Mouse (Mus musculus) ES-E14 (cell line): ENCODE measurements around the gene Lrfn2. TPM values are rescaled to one million over a fixed set of nuclear protein-coding genes. Genes with fewer than 3 reads are reported as not detected.

ENCODE experiments used
- DNase-seq: peaks from one replicate; pipeline ENCODE4 v3.0.0-alpha.2; 2013; ENCODE audit warnings: low read depth, low spot score
- H3K27ac ChIP-seq: 2 replicates; pipeline ENCODE4 v1.5.1; 2012; ENCODE audit warnings: low read depth, mild to moderate bottlenecking, low read length, moderate library complexity, mixed read lengths; ENCODE audit not compliant: poor library complexity, insufficient read depth, severe bottlenecking
- H3K36me3 ChIP-seq: 2 replicates; pipeline ENCODE4 v1.6.1; 2012; ENCODE audit warnings: mild to moderate bottlenecking, low read length, moderate library complexity, mixed read lengths; ENCODE audit not compliant: control insufficient read depth, poor library complexity, insufficient read depth, severe bottlenecking
- H3K4me1 ChIP-seq, 2 experiments: fragments of 150-350 bp in 1 of 2; sonication (generic) in 1 of 2; 2 replicates each; pipeline ENCODE4 v1.6.1; 2012; ENCODE audit warnings: low read length in 2 of 2, mild to moderate bottlenecking in 1 of 2, mixed read lengths in 1 of 2; ENCODE audit not compliant: control insufficient read depth in 2 of 2, insufficient read depth in 2 of 2, poor library complexity in 1 of 2
- H3K4me3 ChIP-seq, 2 experiments: fragments of 150-350 bp in 1 of 2; sonication (generic) in 1 of 2; 2 replicates each; pipeline ENCODE4 v1.5.1; 2012; ENCODE audit warnings: low read length in 2 of 2, low read depth in 1 of 2, mild to moderate bottlenecking in 1 of 2, mixed read lengths in 1 of 2; ENCODE audit not compliant: insufficient read depth in 1 of 2, poor library complexity in 1 of 2, severe bottlenecking in 1 of 2
- H3K9ac ChIP-seq: 2 replicates; pipeline ENCODE4 v1.6.1; 2012; ENCODE audit warnings: low read depth, mild to moderate bottlenecking, low read length, mixed read lengths; ENCODE audit not compliant: poor library complexity, insufficient read depth, severe bottlenecking
- H3K9me3 ChIP-seq: fragments of 150-350 bp; sonication (generic); 2 replicates; pipeline ENCODE4 v1.6.1; 2012; ENCODE audit warnings: low read depth, mild to moderate bottlenecking, low read length; ENCODE audit not compliant: control insufficient read depth, insufficient read depth
- CHD2 ChIP-seq: IDR thresholded peaks from 2 replicates; pipeline ENCODE4 v1.6.1; 2014; ENCODE audit warnings: mild to moderate bottlenecking, low read depth, low read length, inconsistent platforms
- HCFC1 ChIP-seq: IDR thresholded peaks from 2 replicates; pipeline ENCODE4 v1.6.1; 2012; ENCODE audit warnings: low read length, inconsistent platforms, borderline replicate concordance; ENCODE audit not compliant: insufficient read depth
- MAFK ChIP-seq: IDR thresholded peaks from 2 replicates; pipeline ENCODE4 v1.6.1; 2014; ENCODE audit warnings: mild to moderate bottlenecking, low read depth, low read length, inconsistent platforms; ENCODE audit not compliant: insufficient read depth
- ZC3H11A ChIP-seq: IDR thresholded peaks from 2 replicates; pipeline ENCODE4 v1.6.1; 2012; ENCODE audit warnings: low read depth, mild to moderate bottlenecking, inconsistent platforms, low read length, borderline replicate concordance
- ZNF384 ChIP-seq: IDR thresholded peaks from 2 replicates; pipeline ENCODE4 v1.6.1; 2012; ENCODE audit warnings: low read depth, low read length, inconsistent platforms
- in situ Hi-C, 2 experiments: fragments of 600-800 bp; cut with MboI; formaldehyde crosslinking; loops; one replicate each; pipeline ENCODE4 v1.15.1; 2025; ENCODE audit warnings: low sequenced_read_pairs in 2 of 2, inconsistent platforms in 1 of 2; ENCODE audit not compliant: unreplicated experiment in 2 of 2
- total RNA-seq: library from RNA; depleted of rRNA; stranded (reverse); fragments of 300-350 nt; gene quantifications from 2 replicates; pipeline ENCODE4 v1.2.3, GENCODE M21; 2012

The Lrfn2 gene
- total RNA-seq, 1 experiment: 0.13 TPM

DNA sequence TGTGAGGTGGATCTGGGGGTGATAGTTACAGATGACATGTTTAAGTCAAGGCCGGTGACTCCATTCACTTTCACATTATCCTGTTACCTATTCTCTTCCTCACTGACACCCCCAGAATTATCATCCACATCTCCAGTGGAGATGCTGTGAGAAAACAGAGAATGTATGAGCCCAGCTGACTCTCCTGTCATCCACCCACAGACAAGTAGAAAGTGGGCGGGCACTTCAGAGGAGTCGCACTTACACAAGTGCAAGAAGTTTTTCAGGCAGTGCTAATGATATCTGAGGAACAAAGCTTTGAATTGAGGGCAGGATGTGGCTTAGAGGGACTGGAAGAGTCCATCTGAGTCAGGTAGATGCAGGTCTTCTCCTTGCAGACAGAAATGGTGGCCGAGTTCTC lies 152.9 kb downstream of the Lrfn2 start:
- no peak for DNase-seq
- TF ChIP-seq ZNF384 (no peak), HCFC1 (no peak), ZC3H11A (no peak), MAFK (no peak)
- in situ Hi-C loops: no loop called here

DNA sequence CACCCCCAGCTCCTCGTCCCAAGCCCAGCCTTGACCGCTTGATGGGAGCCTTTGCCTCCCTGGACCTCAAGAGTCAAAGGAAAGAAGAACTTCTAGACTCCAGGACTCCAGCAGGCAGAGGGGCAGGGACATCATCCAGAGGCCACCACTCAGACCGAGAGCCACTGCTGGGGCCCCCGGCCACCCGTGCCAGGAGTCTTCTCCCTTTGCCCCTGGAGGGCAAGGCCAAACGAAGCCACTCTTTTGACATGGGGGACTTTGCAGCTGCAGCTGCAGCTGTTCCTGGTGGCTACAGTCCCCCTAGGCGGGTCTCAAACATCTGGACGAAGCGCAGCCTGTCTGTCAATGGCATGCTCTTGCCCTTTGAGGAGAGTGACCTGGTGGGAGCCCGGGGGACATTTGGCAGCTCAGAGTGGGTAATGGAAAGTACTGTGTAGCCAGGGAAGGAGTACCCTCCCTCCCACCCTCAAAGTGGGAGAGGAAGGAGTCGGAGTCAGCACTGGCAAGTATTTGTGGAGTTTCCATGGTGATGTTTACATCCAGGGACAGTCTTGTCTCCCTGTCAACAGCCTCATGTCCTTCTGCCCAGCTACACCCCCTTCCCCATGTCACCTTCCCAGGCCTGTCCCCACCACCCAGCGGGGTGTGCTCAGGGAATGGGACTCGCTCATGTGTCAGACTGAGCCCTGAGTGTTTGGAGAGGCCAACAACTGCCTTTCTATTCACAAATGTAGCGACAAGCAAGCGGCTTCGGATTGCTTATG lies 164.8 kb downstream of the Lrfn2 start:
- H3K9ac ChIP-seq: no peak overlapping the region
- TF ChIP-seq HCFC1 (no peak), ZC3H11A (no peak), ZNF384 (no peak), CHD2 (no peak), MAFK (no peak)
- in situ Hi-C loops: no loop called here
- H3K27ac ChIP-seq: no peak overlapping the region
- H3K4me3 ChIP-seq: no peak overlapping the region
- no peaks in the 10 kb centered on the region; the same call in 1 of the 2 replicates for H3K36me3 ChIP-seq
- H3K9me3 ChIP-seq: no peaks in the 10 kb centered on the region
- H3K4me1 ChIP-seq: no peaks in the 10 kb centered on the region
- no peak for DNase-seq

More for the DNA sequence above, 152.9 kb downstream of the Lrfn2 start:
- no peaks in the 10 kb centered on the region for H3K4me1 ChIP-seq
- no peaks in the 10 kb centered on the region for H3K9me3 ChIP-seq
- no peaks in the 10 kb centered on the region for H3K36me3 ChIP-seq
- no peak overlapping the region for H3K9ac ChIP-seq
- H3K4me3 ChIP-seq: no peak overlapping the region
- no peak overlapping the region for H3K27ac ChIP-seq

- no peak overlapping the region for H3K4me3 ChIP-seq
- in situ Hi-C loops: no loop called here
- no peaks in the 10 kb centered on the region for H3K4me1 ChIP-seq
- no peak overlapping the region for H3K9ac ChIP-seq
- H3K36me3 ChIP-seq: no peaks in the 10 kb centered on the region
- DNase-seq: no peak
- H3K9me3 ChIP-seq: no peaks in the 10 kb centered on the region
- TF ChIP-seq ZC3H11A: no peak
- TF ChIP-seq ZNF384: no peak
- no peak for TF ChIP-seq MAFK
- TF ChIP-seq HCFC1: no peak
- no peak for TF ChIP-seq CHD2
- no peak overlapping the region for H3K27ac ChIP-seq
Measured at GRCm38 (mm10) chr17:49111399-49111798, 179.2 kb downstream of the Lrfn2 start.

- H3K4me3 ChIP-seq: no peak overlapping the region
- no peak overlapping the region for H3K9ac ChIP-seq
- no peaks in the 10 kb centered on the region for H3K4me1 ChIP-seq
- H3K9me3 ChIP-seq: no peaks in the 10 kb centered on the region
- TF ChIP-seq MAFK (no peak), HCFC1 (no peak)
- H3K36me3 ChIP-seq: no peaks in the 10 kb centered on the region
- no peak overlapping the region for H3K27ac ChIP-seq
- no peak for DNase-seq
- in situ Hi-C loops: no loop called here
Measured at GRCm38 (mm10) chr17:49111911-49112310, 179.7 kb downstream of the Lrfn2 start.

- no peaks in the 10 kb centered on the region for H3K9me3 ChIP-seq
- no peaks in the 10 kb centered on the region for H3K4me1 ChIP-seq
- H3K4me3 ChIP-seq: no peak overlapping the region
- H3K9ac ChIP-seq: no peak overlapping the region
- H3K27ac ChIP-seq: no peak overlapping the region
- H3K36me3 ChIP-seq: no peaks in the 10 kb centered on the region
- TF ChIP-seq CHD2: no peak
- TF ChIP-seq ZC3H11A: no peak
- TF ChIP-seq ZNF384: no peak
- no peak for TF ChIP-seq HCFC1
- TF ChIP-seq MAFK: no peak
- DNase-seq: no peak
- in situ Hi-C loops: no loop called here
Measured at GRCm38 (mm10) chr17:49113336-49113735, 181.2 kb downstream of the Lrfn2 start.
